Mouse (Mus musculus): ENCODE data around the gene Irgq. TPM values are rescaled to one million over a fixed set of nuclear protein-coding genes. Genes with fewer than 3 reads are reported as not detected.

The Irgq gene
- polyA plus RNA-seq, 1 experiment from 2014 or later: 7.3 TPM

- 63% methylated on average over 6 of the region's 6 CpGs for WGBS
These were observed 34.2 kb downstream of the Irgq start for GRCm38 (mm10) chr7:24564607-24565265.

GRCm38 (mm10) chr7:24565627-24566026, 35.1 kb downstream of the Irgq start:
- WGBS: 97% methylated on average over 11 of the region's 11 CpGs
- no peak overlapping the region for H3K27ac ChIP-seq
- no peak for DNase-seq (ENCODE audit: extremely low spot score, low spot score)
- no peaks in the 10 kb centered on the region for H3K4me1 ChIP-seq
- no peaks in the 10 kb centered on the region for H3K27me3 ChIP-seq (ENCODE audit: poor library complexity, severe bottlenecking)
- H3K36me3 ChIP-seq (replicated peaks): peaks cover 98% of the 10 kb centered on the region
- H3K4me3 ChIP-seq: no peak overlapping the region
- H3K9me3 ChIP-seq: no peaks in the 10 kb centered on the region

More at GRCm38 (mm10) chr7:24564607-24565265, 34.2 kb downstream of the Irgq start:
- no peaks in the 10 kb centered on the region for H3K27me3 ChIP-seq (ENCODE audit: poor library complexity, severe bottlenecking)
- H3K36me3 ChIP-seq (replicated peaks): peaks cover 98% of the 10 kb centered on the region
- H3K27ac ChIP-seq: no peak overlapping the region
- peak; percentile 58 for DNase-seq (ENCODE audit: extremely low spot score, low spot score)
- H3K4me1 ChIP-seq: no peaks in the 10 kb centered on the region
- H3K4me3 ChIP-seq: no peak overlapping the region
- H3K9me3 ChIP-seq: no peaks in the 10 kb centered on the region

GRCm38 (mm10) chr7:24566206-24566605, 35.7 kb downstream of the Irgq start:
- no peaks in the 10 kb centered on the region for H3K4me1 ChIP-seq
- DNase-seq (ENCODE audit: extremely low spot score, low spot score): no peak
- H3K27me3 ChIP-seq (ENCODE audit: poor library complexity, severe bottlenecking): no peaks in the 10 kb centered on the region
- peaks cover 98% of the 10 kb centered on the region for H3K36me3 ChIP-seq (replicated peaks)
- no peak overlapping the region for H3K4me3 ChIP-seq
- WGBS: 95% methylated on average over 9 of the region's 9 CpGs
- H3K27ac ChIP-seq: no peak overlapping the region
- H3K9me3 ChIP-seq: no peaks in the 10 kb centered on the region

- peaks cover 4% of the 10 kb centered on the region for H3K4me1 ChIP-seq
- peaks cover 98% of the 10 kb centered on the region for H3K36me3 ChIP-seq (replicated peaks)
These were observed 38.0 kb downstream of the Irgq start for GRCm38 (mm10) chr7:24568512-24568911.

GRCm38 (mm10) chr7:24571071-24571470, 40.6 kb downstream of the Irgq start:
- Histone ChIP-seq H3K27me3 (ENCODE audit: poor library complexity, severe bottlenecking) (no peaks in the 10 kb centered on the region), H3K9me3 (no peaks in the 10 kb centered on the region), H3K4me1 (peaks cover 10% of the 10 kb centered on the region), H3K36me3 (replicated peaks) (peaks cover 85% of the 10 kb centered on the region), H3K27ac (no peak overlapping the region), H3K4me3 (no peak overlapping the region)
- WGBS: 86% methylated on average over 4 of the region's 4 CpGs
- no peak for DNase-seq (ENCODE audit: extremely low spot score, low spot score)

More at GRCm38 (mm10) chr7:24568512-24568911, 38.0 kb downstream of the Irgq start:
- no peak for DNase-seq (ENCODE audit: extremely low spot score, low spot score)
- Histone ChIP-seq H3K27me3 (ENCODE audit: poor library complexity, severe bottlenecking) (no peaks in the 10 kb centered on the region), H3K27ac (no peak overlapping the region), H3K9me3 (no peaks in the 10 kb centered on the region), H3K4me3 (no peak overlapping the region)
- WGBS: 93% methylated on average over 4 of the region's 4 CpGs

- peaks cover 10% of the 10 kb centered on the region for H3K4me1 ChIP-seq
- H3K27ac ChIP-seq: no peak overlapping the region
- peaks cover 71% of the 10 kb centered on the region for H3K36me3 ChIP-seq (replicated peaks)
- no peaks in the 10 kb centered on the region for H3K9me3 ChIP-seq
- no peak for DNase-seq (ENCODE audit: extremely low spot score, low spot score)
- 54% methylated on average over 5 of the region's 5 CpGs for WGBS
- H3K27me3 ChIP-seq (ENCODE audit: poor library complexity, severe bottlenecking): no peaks in the 10 kb centered on the region
- H3K4me3 ChIP-seq: no peak overlapping the region
These were observed 42.0 kb downstream of the Irgq start for GRCm38 (mm10) chr7:24572455-24572854.

GRCm38 (mm10) chr7:24574224-24574796, 43.8 kb downstream of the Irgq start:
- DNase-seq (ENCODE audit: extremely low spot score, low spot score): no peak
- 64% methylated on average over 12 of the region's 12 CpGs for WGBS
- no peaks in the 10 kb centered on the region for H3K9me3 ChIP-seq
- H3K27me3 ChIP-seq (ENCODE audit: poor library complexity, severe bottlenecking): no peaks in the 10 kb centered on the region
- no peak overlapping the region for H3K27ac ChIP-seq
- peaks cover 53% of the 10 kb centered on the region for H3K36me3 ChIP-seq (replicated peaks)
- H3K4me3 ChIP-seq: no peak overlapping the region
- peaks cover 10% of the 10 kb centered on the region for H3K4me1 ChIP-seq

GRCm38 (mm10) chr7:24577811-24578210, 47.3 kb downstream of the Irgq start:
- DNase-seq (ENCODE audit: extremely low spot score, low spot score): no peak
- 95% methylated on average over 10 of the region's 10 CpGs for WGBS
- peaks cover 10% of the 10 kb centered on the region for H3K4me1 ChIP-seq
- no peak overlapping the region for H3K4me3 ChIP-seq
- peaks cover 19% of the 10 kb centered on the region for H3K36me3 ChIP-seq (replicated peaks)
- H3K27me3 ChIP-seq (ENCODE audit: poor library complexity, severe bottlenecking): no peaks in the 10 kb centered on the region
- no peaks in the 10 kb centered on the region for H3K9me3 ChIP-seq
- H3K27ac ChIP-seq: no peak overlapping the region

- Histone ChIP-seq H3K27me3 (ENCODE audit: poor library complexity, severe bottlenecking) (peaks cover 45% of the 10 kb centered on the region), H3K36me3 (replicated peaks) (no peaks in the 10 kb centered on the region), H3K4me1 (peaks cover 12% of the 10 kb centered on the region), H3K27ac (no peak overlapping the region), H3K4me3 (no peak overlapping the region), H3K9me3 (peaks cover 18% of the 10 kb centered on the region)
- WGBS: 86% methylated on average over 6 of the region's 6 CpGs
- no peak for DNase-seq (ENCODE audit: extremely low spot score, low spot score)
These were observed 54.4 kb downstream of the Irgq start for GRCm38 (mm10) chr7:24584876-24585275.

- 47% methylated on average over 16 of the region's 16 CpGs for WGBS
- peaks cover 18% of the 10 kb centered on the region for H3K9me3 ChIP-seq
- DNase-seq (ENCODE audit: extremely low spot score, low spot score): no peak
- H3K4me3 ChIP-seq: peak overlapping the region; percentile 8; the same call in 1 of the 2 replicates
- no peak overlapping the region for H3K27ac ChIP-seq
- H3K4me1 ChIP-seq: peaks cover 12% of the 10 kb centered on the region
- no peaks in the 10 kb centered on the region for H3K36me3 ChIP-seq (replicated peaks)
- peaks cover 45% of the 10 kb centered on the region for H3K27me3 ChIP-seq (ENCODE audit: poor library complexity, severe bottlenecking)
These were observed 55.5 kb downstream of the Irgq start for GRCm38 (mm10) chr7:24585995-24586394.

- Histone ChIP-seq H3K4me3 (peak overlapping the region; percentile 55), H3K36me3 (replicated peaks) (no peaks in the 10 kb centered on the region), H3K9me3 (peaks cover 18% of the 10 kb centered on the region), H3K27ac (0 out of 2 replicates have a peak overlapping the region, but pooled peaks have one; percentile 75), H3K27me3 (ENCODE audit: poor library complexity, severe bottlenecking) (peaks cover 50% of the 10 kb centered on the region), H3K4me1 (peaks cover 12% of the 10 kb centered on the region)
- 13% methylated on average over 8 of the region's 8 CpGs for WGBS
- no peak for DNase-seq (ENCODE audit: extremely low spot score, low spot score)
These were observed 56.3 kb downstream of the Irgq start for GRCm38 (mm10) chr7:24586828-24587227.

- 6% methylated on average over 30 of the region's 30 CpGs for WGBS
- peak; percentile 76 for DNase-seq (ENCODE audit: extremely low spot score, low spot score)
- peaks cover 18% of the 10 kb centered on the region for H3K9me3 ChIP-seq
- H3K27ac ChIP-seq: peak within 1 kb of the TSS; percentile 75
- peaks cover 17% of the 10 kb centered on the region for H3K4me1 ChIP-seq
- H3K4me3 ChIP-seq: peak within 1 kb of the TSS; percentile 55
- H3K36me3 ChIP-seq (replicated peaks): no peaks in the 10 kb centered on the region
- peaks cover 50% of the 10 kb centered on the region for H3K27me3 ChIP-seq (ENCODE audit: poor library complexity, severe bottlenecking)
These were observed 57.0 kb downstream of the Irgq start, which contains the start of the genes Ethe1 and Zfp575 for GRCm38 (mm10) chr7:24587330-24588105. TSS of gene Ethe1 (plus strand) at chr7:24587543. TSS of gene Zfp575 (minus strand) at chr7:24587641.

Data from forebrain, embryonic 10.5 days (tissue).